Mouse (Mus musculus): ENCODE data around the gene Golph3.

DNA sequence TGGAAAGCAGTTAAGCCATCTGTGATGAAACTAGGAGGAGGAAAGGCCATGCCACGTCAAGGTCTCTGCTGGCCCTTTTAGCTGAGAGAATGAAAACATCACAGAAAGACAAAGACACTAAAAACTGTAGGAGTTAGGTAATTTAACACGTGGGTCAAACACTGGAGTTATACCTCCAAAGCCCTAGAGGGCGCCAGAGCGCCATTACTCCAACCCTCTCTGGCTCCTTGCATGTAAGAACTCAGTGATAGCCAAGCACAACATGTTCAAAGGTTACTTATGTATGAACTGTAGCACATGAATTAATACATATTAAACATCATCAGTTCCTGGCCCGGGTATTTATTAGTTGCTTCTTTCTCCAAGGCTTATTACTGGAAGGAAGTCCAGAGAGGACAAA lies 59.3 kb downstream of the Golph3 start:
- TF ChIP-seq CTCF (IDR thresholded peaks at IDR 0.05; ENCODE audit: low read depth) (peak; percentile 35), EP300 (IDR thresholded peaks at IDR 0.05; ENCODE audit: low read depth) (no peak)

All from heart, postnatal 0 days (tissue).